ENCODE assay signal across 12 mouse cellular contexts in genomic region chr4:151572716-151573115, GRCm38 (mm10).
"Had no signal": no experiment of that assay in that cellular context is flagged by ENCODE, and none has a peak within 500 bp of the region (broad histone marks: within the 10 kb centered on the region; RNA-seq: fewer than 3 reads in every experiment).

No protein-coding gene starts in this region.

- H3K4me3 ChIP-seq: kidney, embryonic 15.5 days; liver, embryonic 13.5 days; lung, embryonic 15.5 days; midbrain, embryonic 15.5 days; neural tube, embryonic 13.5 days had no signal

- H3K36me3 ChIP-seq: kidney, embryonic 15.5 days; liver, embryonic 13.5 days; lung, embryonic 15.5 days; midbrain, embryonic 15.5 days; neural tube, embryonic 13.5 days had no signal

- H3K27me3 ChIP-seq: liver, embryonic 13.5 days; lung, embryonic 15.5 days; midbrain, embryonic 15.5 days; neural tube, embryonic 13.5 days had no signal

- H3K4me1 ChIP-seq: liver, embryonic 13.5 days; lung, embryonic 15.5 days had no signal

- H3K27ac ChIP-seq: kidney, embryonic 15.5 days; liver, embryonic 13.5 days; lung, embryonic 15.5 days; midbrain, embryonic 15.5 days; neural tube, embryonic 13.5 days had no signal

- DNase-seq: kidney, postnatal 14 days; liver; liver, embryonic 13.5 days; liver, postnatal 0 days; lung, postnatal 14 days; right cerebral cortex, postnatal 25 days; thymus, postnatal 36 days had no signal

- H3K4me2 ChIP-seq: kidney, embryonic 15.5 days; liver, embryonic 13.5 days; lung, embryonic 15.5 days; midbrain, embryonic 11.5 days; midbrain, embryonic 15.5 days; neural tube, embryonic 13.5 days had no signal

- H3K9me3 ChIP-seq: kidney, embryonic 15.5 days; liver, embryonic 13.5 days; lung, embryonic 15.5 days; midbrain, embryonic 15.5 days; neural tube, embryonic 13.5 days had no signal

- ATAC-seq: liver, postnatal 0 days; midbrain, embryonic 15.5 days had no signal

- H3K9ac ChIP-seq: kidney, embryonic 15.5 days; liver, embryonic 13.5 days; liver, postnatal 0 days; lung, embryonic 15.5 days; midbrain, embryonic 15.5 days; neural tube, embryonic 13.5 days had no signal
